Mouse (Mus musculus) cerebellum, postnatal 36 days (tissue): ENCODE measurements around the gene Gm20388.

ENCODE experiments used
- DNase-seq, 2 experiments: peaks; one replicate each; pipeline ENCODE4 v3.0.0; 2021 to 2022; ENCODE audit warnings: mixed read lengths in 2 of 2

The Gm20388 gene

GRCm38 (mm10) chr8:120096486-120096885 is 185.8 kb downstream of the Gm20388 start:
- DNase-seq: no peak

DNA sequence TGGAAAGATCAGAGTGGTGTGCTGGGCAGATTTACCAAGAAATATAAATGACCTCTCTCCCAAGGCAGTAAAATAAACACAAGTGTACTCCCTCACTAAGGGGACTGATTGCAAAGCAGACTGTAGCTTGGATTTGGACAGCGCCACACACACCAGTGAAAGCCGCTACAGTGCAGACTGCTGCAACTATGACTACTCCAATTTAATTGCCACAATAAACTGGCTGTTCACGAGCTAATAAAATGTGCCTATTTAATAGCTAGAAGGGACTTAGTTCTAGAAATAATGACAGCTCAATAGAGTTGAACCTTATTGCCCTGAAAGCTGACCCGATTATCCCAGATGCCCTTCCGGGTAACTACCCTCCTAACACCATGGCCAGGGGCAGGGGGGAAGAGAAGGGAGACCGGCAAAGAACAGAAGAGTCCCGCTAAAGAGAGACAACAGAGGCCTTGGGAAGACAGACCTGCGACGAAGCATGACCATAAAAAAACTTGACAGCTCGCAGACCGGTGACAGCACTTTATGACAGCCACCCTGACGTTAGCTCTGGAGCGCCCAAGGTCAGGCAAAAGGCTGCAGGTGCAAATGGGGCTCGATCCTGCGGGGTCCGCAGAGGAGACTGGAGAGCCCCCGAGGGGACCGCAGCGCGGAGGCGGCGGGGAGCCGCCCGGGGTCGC is 189.9 kb downstream of the Gm20388 start:
- peak in 1 of 2 experiments; percentile 29 for DNase-seq

GRCm38 (mm10) chr8:120101068-120101972 is 190.7 kb downstream of the Gm20388 start, which contains the start of gene Zdhhc7:
Zdhhc7 (minus strand) TSS chr8:120101482.
- DNase-seq: peak; percentile 80 to 87

DNA sequence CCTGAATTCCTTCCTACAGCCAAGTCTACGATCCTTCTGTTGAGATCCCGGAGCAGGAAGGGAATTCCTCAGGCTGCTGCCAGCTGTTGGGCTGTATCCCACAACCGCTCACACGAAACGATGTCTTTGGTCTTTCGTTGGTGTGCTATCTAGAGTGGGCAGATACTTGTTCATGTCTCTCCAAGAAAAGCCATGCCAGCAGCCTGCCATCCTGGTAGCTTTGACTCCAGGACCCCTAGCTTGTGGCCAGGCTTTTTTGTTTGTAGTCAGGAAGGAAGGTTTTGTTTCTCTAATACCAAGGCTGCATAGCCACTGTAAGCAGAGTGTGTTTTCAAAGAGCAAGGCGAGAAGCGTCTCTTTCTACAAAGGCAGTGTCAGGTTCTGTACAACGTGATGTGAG is 193.3 kb downstream of the Gm20388 start:
- no peak for DNase-seq

DNA sequence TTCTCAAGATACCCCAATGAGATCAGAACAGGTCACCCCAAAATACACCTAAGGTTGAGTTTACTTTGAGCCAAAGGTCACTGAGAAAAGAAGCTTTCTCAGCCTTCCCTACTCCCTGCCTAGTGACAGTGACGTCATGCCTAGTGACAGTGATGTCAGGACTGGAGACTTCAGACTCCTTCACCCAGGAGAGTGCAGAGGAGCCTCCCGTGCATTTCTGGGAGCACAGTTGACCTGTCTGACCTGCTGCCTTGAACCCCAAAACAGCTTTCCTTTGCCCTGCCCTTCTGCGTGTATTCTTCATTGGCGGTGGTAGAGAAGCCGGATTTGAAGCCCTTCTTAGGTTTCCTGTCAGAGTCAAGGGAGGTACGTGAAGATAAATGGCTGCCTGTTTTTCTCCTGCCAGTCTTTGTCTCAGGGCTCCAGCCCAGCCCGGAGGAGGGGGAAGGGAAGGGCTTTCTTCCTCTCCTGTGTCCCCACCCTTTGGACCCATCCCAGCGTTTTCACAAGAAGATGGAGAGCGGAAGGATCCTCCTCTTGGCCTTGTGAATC is 194.2 kb downstream of the Gm20388 start:
- no peak for DNase-seq

DNA sequence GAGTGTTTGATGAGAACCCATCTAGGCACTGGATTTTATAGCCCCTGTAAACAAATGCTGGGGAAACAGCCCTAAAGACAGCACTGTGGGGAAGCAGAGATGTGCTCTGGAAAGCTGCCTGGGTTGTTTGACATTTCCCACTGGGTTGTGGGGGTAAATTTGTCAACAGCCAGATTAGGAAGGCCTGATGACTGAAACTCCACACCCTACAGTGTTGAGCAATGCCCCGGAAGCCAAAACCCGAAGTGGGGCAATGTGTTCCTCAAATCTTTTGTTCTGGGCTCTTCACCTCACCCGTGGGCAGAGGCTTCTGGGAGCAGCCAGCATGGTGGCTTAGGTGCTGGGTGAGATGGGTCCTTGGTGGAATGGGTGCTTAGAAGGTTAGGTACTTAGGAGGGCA is 198.5 kb downstream of the Gm20388 start:
- DNase-seq: no peak

GRCm38 (mm10) chr8:120110966-120111365 is 200.3 kb downstream of the Gm20388 start:
- no peak for DNase-seq

- DNase-seq: no peak
These were observed 200.7 kb downstream of the Gm20388 start for GRCm38 (mm10) chr8:120111382-120111781.

- no peak for DNase-seq
These were observed 201.9 kb downstream of the Gm20388 start for GRCm38 (mm10) chr8:120112535-120112934.

GRCm38 (mm10) chr8:120113306-120113705 is 202.7 kb downstream of the Gm20388 start:
- no peak for DNase-seq

DNA sequence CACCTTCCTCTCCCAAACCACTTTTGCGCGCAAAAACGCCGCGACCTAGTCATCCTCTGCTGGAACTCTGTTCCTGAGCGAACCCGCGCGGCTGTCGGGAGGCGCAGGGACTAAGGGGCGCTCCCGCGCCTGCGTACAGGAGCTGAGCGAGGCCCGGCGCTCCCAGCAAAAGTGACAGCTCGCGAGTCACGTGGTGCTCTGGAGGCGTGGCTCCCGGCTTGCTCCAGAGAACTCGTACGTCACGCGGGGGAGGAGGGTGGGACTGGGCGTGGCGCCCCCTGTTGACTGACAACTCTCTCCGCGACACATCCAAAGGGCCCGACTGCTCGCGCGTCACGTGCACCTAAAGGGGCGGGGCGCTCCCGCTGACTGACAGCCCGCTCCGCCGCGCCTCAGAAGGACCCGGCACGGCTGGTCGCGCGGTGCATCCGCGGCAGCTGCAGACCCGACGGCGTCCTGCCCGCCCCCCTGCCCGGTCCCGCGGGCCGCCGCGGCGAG is 203.2 kb downstream of the Gm20388 start, which contains the start of gene 6430548M08Rik:
Gene 6430548M08Rik (plus strand): TSS at position 395 of the 498 bp plus-strand sequence.
- DNase-seq: peak; percentile 100

DNA sequence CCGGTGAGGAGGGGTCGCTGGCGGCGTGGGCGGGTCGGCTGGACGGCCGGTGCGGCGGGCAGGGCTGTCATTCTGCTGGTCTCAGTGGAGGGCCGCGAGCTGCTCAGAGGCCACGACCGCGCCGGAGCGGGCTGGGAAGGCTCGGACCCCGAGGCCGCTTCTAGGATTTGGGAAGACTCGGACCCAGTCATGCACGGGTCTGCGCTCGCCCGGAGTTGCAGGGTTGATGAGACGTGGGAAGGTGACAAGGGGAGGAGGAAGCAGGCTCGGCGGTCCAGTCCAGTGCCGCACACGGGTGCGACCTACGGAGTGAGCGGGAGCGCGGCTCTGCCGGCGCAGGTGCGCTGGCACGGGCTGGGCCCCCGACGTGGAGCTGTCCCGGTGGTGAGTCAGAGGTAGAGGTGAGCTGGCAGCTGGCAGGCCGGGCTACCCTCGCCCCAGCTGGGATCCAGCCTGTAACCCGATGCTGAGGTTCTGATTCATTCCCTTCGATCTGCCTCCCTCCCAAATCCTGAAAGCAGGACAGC is 203.7 kb downstream of the Gm20388 start:
- DNase-seq: peak; percentile 65 to 69

DNA sequence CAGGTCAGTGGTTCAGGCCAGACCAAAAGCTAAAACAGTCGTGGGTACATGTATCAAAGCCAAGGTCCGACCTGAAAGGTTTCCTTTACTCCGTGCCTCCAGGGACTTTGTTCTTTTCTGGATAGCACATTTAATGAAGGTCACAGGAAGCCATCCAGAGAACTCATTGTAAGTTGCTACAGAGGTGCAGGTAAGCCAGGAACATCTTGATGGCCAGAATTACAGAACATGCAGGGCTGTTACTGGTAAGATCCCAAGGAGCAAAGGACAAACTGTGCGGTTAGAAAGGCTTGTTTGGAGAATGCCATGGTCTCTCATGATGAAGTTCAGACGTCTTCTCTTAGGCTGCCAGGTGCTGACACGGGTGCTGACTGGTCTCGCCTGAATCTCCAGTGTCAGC is 206.0 kb downstream of the Gm20388 start:
- no peak for DNase-seq

GRCm38 (mm10) chr8:120118162-120118561 is 207.5 kb downstream of the Gm20388 start:
- DNase-seq: no peak

DNA sequence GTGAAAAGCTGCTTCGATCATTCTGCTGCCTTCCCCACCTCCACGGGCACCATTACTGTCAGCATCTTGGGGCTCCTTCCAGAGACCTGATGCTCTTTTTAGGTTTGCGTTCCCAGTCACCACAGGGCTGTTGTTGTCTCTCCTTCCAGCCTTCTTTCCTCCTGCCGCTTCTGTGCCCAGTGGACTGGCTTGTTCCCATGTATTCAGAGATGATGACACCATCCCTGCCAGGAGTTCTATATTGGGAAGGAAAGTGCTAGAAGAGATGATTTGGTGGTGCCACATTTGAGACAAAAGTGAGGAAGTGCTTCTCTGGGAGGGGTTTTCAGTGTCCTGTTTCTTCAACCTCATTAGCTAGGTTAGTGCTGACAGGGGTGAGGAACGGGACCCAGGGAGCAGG is 208.2 kb downstream of the Gm20388 start:
- no peak for DNase-seq

DNA sequence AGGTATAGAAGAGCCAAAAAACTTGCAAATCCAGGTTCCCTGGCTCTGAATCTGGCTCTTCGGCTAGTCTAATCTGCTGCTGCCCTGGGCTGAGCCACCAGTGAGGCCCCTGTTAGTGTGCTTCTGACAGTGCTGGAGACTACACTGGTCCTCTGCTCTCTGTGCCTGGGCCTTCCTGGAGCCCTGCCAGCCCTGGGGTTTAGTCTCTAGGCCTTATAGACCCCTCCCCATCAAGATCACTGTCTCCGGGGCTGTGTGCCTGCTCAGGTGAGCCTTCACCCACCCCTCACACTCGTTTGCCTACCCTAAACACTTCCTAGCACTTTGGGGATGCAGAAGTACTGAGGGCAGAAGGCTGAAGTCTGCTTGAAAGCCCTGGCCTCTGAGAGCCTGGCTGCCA is 208.8 kb downstream of the Gm20388 start:
- no peak for DNase-seq

GRCm38 (mm10) chr8:120119931-120120330 is 209.3 kb downstream of the Gm20388 start:
- DNase-seq: no peak

DNA sequence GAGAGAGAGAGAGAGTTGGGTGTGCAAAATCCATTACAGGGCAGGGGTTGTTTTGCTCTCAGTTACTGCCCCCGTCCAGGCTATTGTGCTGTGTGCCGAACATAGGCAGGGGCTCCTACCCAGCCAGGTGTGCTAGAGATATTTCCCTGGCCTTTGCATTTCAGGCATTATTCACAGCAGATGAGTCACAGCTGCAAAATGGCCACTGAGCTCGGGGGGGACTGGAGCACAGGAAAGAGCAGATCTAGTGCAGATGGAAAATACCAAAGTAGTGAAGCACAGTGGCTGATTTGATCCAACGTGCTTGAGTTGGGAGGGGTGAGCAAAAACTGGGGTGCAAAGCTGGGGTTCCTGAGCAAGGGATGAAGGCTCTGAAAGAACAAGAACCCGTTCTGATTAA is 210.3 kb downstream of the Gm20388 start:
- no peak for DNase-seq

DNA sequence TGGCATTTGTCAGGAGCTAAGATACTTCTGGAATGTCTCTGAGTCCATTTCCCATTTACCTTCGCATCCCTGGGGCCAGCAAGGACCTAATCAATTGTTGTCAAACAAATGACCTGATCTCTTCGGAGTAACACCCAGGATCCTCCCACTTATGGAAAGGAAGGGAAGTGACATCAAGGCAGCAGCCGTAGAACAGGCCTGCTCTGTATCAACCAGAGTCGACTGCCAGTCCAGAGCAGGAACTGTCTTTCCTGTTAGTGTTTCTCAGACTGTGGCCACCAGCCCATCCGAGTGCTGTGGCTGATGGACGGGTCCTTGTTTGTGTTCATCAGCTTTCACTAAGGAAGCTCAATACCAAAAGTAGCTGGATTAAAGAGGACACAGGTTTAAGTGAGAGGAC is 213.6 kb downstream of the Gm20388 start:
- no peak for DNase-seq

DNA sequence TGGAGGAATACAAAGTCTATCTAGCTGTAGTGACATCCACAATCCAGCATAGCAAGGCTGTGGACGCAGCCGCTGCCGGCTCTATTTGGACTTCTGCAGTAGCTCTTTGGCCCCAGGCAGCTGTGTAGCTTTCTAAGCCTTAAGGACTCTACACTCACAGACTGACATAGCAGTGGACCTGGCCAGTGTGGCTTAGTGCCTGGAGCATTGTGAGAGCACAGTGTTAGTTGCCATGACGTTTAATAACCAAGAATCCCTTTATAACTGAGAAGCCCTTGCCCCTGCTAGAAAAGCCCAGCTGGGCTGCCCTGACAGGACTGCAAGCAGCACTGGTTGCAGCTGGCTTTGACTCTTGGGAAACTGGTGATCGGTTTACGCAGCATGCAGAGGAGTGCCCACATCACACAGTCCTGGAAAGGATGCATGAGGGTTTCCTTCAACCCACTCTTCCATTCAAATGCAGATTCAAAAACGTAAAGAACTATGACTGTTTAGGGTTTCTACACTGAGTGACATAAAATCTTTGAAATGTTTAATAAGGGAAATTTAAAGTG is 214.3 kb downstream of the Gm20388 start:
- no peak for DNase-seq

- no peak for DNase-seq
These were observed 215.9 kb downstream of the Gm20388 start for GRCm38 (mm10) chr8:120126357-120127161.

DNA sequence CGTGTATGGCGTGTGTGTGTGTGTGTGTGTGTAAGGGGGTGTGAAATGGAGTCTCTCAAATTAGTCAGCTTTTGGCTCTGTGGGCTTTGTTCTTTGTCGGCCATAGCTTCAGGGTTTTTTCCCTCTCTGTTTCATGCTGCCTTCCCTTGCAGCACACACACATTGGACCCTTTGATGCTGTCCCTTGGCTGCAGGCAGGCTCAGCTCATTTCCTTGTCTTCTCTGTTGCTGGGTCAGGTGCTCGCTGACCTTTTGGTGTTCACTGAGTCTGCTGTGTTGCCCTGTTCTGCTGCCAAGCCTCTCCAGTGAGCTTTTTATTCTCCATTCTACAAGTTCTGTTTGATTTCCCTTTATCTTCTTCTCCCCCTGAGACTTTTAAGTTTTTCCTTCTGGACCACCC is 218.9 kb downstream of the Gm20388 start:
- no peak for DNase-seq
